Mouse (Mus musculus) G1E (cell line): Measurements from ENCODE around the gene Mex3d.

ENCODE experiments used
- CTCF ChIP-seq: IDR thresholded peaks from 2 replicates; pipeline ENCODE4 v1.5.1; 2012; ENCODE audit warnings: low read depth, low read length, inconsistent platforms, mixed read lengths
- GATA1 ChIP-seq: IDR thresholded peaks from 2 replicates; pipeline ENCODE4 v1.6.1; 2012; ENCODE audit warnings: borderline replicate concordance, low read length, inconsistent platforms, mixed read lengths
- GATA2 ChIP-seq: IDR thresholded peaks from 2 replicates; pipeline ENCODE4 v1.6.1; 2012; ENCODE audit warnings: low read depth, low read length, inconsistent platforms, borderline replicate concordance
- POLR2AphosphoS5 ChIP-seq: IDR thresholded peaks from 2 replicates; pipeline ENCODE4 v1.6.1; 2012; ENCODE audit warnings: low read depth, low read length, inconsistent platforms; ENCODE audit not compliant: insufficient replicate concordance
- TAL1 ChIP-seq: conservative IDR thresholded peaks from 2 replicates; pipeline ENCODE4 v1.6.1; 2012; ENCODE audit warnings: low read depth, low read length, inconsistent platforms, mixed read lengths

GRCm38 (mm10) chr10:80434823-80435222 is 47.4 kb upstream of the Mex3d start:
- TF ChIP-seq CTCF (no peak), GATA1 (no peak), TAL1 (no peak), POLR2AphosphoS5 (0 out of 2 replicates have a peak, but pooled peaks have one; percentile 18), GATA2 (no peak)
